Mouse (Mus musculus) CH12.LX (cell line): Measurements from ENCODE around the gene Pik3cg. TPM values are rescaled to one million over a fixed set of nuclear protein-coding genes. Genes with fewer than 3 reads are reported as not detected.

Source experiments
- DNase-seq: peaks from one replicate; pipeline ENCODE4 v3.0.0-alpha.2; 2013; ENCODE audit errors: extremely low read depth
- H3K27ac ChIP-seq: 2 replicates; pipeline ENCODE4 v1.5.1; 2012; ENCODE audit warnings: low read depth, mild to moderate bottlenecking, control low read depth, moderate library complexity; ENCODE audit not compliant: insufficient read depth
- H3K27me3 ChIP-seq: replicated peaks from 2 replicates; pipeline ENCODE3; 2012; ENCODE audit warnings: inconsistent platforms
- H3K36me3 ChIP-seq, 2 experiments: replicated peaks in 1 of 2; 2 replicates each; pipeline versions ENCODE3 to v1.6.1; 2012; ENCODE audit warnings: inconsistent platforms in 1 of 2, low read length in 1 of 2, mild to moderate bottlenecking in 1 of 2, mixed read lengths in 1 of 2, moderate library complexity in 1 of 2; ENCODE audit not compliant: control insufficient read depth in 1 of 2, insufficient read depth in 1 of 2
- H3K4me1 ChIP-seq, 2 experiments: 2 replicates each; pipeline ENCODE4 v1.6.1; 2012; ENCODE audit warnings: inconsistent platforms in 1 of 2, moderate library complexity in 1 of 2; ENCODE audit not compliant: insufficient read depth in 2 of 2, control insufficient read depth in 1 of 2
- H3K4me2 ChIP-seq: 2 replicates; pipeline ENCODE4 v1.6.1; 2012; ENCODE audit warnings: low read depth, mild to moderate bottlenecking, control low read depth; ENCODE audit not compliant: poor library complexity, insufficient read depth, severe bottlenecking
- H3K4me3 ChIP-seq, 3 experiments: fragments of 150-350 bp in 1 of 3; sonication (generic) in 1 of 3; replicated peaks in 1 of 3; 2 replicates each; pipeline versions ENCODE3 to v1.5.1; 2011 to 2012; ENCODE audit warnings: low read depth in 2 of 3, low read length in 2 of 3, mild to moderate bottlenecking in 2 of 3, moderate library complexity in 2 of 3, control low read depth in 1 of 3, improper control_type of control experiment in 1 of 3, inconsistent platforms in 1 of 3, mixed read lengths in 1 of 3; ENCODE audit not compliant: poor library complexity in 1 of 3
- H3K79me2 ChIP-seq: replicated peaks from 2 replicates; pipeline ENCODE4 v1.6.1; 2012; ENCODE audit warnings: mild to moderate bottlenecking, moderate library complexity; ENCODE audit not compliant: control insufficient read depth, poor library complexity, insufficient read depth, severe bottlenecking; ENCODE audit errors: extremely low read depth
- H3K9ac ChIP-seq: 2 replicates; pipeline ENCODE4 v1.6.1; 2012; ENCODE audit warnings: low read depth, mild to moderate bottlenecking, control low read depth, moderate library complexity; ENCODE audit not compliant: insufficient read depth
- H3K9me3 ChIP-seq: replicated peaks from 2 replicates; pipeline ENCODE3; 2012; ENCODE audit warnings: low read length, inconsistent platforms, mixed read lengths
- BHLHE40 ChIP-seq: IDR thresholded peaks from 2 replicates; pipeline ENCODE4 v1.6.1; 2011; ENCODE audit warnings: mild to moderate bottlenecking, low read depth, low read length, improper control_type of control experiment
- CHD2 ChIP-seq: IDR thresholded peaks from 2 replicates; pipeline ENCODE4 v1.6.1; 2011; ENCODE audit warnings: low read length, improper control_type of control experiment
- E2F4 ChIP-seq: IDR thresholded peaks from 2 replicates; pipeline ENCODE4 v1.6.1; 2011; ENCODE audit warnings: low read depth, low read length, improper control_type of control experiment; ENCODE audit not compliant: insufficient replicate concordance
- ELF1 ChIP-seq: IDR thresholded peaks from 2 replicates; pipeline ENCODE4 v1.6.1; 2014; ENCODE audit warnings: low read depth, mild to moderate bottlenecking, inconsistent platforms, low read length, improper control_type of control experiment
- EP300 ChIP-seq: IDR thresholded peaks from 2 replicates; pipeline ENCODE4 v1.6.1; 2011; ENCODE audit warnings: low read length, improper control_type of control experiment
- ETS1 ChIP-seq: conservative IDR thresholded peaks from 2 replicates; pipeline ENCODE4 v1.6.1; 2012; ENCODE audit warnings: low read depth, mild to moderate bottlenecking, inconsistent platforms, low read length, improper control_type of control experiment, moderate library complexity
- GABPA ChIP-seq: IDR thresholded peaks from 2 replicates; pipeline ENCODE4 v1.6.1; 2012; ENCODE audit warnings: low read depth, low read length, improper control_type of control experiment, inconsistent platforms; ENCODE audit not compliant: insufficient replicate concordance
- HCFC1 ChIP-seq: IDR thresholded peaks from 2 replicates; pipeline ENCODE4 v1.6.1; 2012; ENCODE audit warnings: low read depth, mild to moderate bottlenecking, inconsistent platforms, low read length, improper control_type of control experiment
- IRF4 ChIP-seq: IDR thresholded peaks from 2 replicates; pipeline ENCODE4 v1.6.1; 2014; ENCODE audit warnings: low read depth, mild to moderate bottlenecking, inconsistent platforms, low read length, improper control_type of control experiment
- JUND ChIP-seq: conservative IDR thresholded peaks from 2 replicates; pipeline ENCODE4 v1.6.1; 2011; ENCODE audit warnings: low read depth, low read length, improper control_type of control experiment
- KAT2A ChIP-seq: IDR thresholded peaks from 2 replicates; pipeline ENCODE4 v1.6.1; 2012; ENCODE audit warnings: low read length, improper control_type of control experiment, inconsistent platforms; ENCODE audit not compliant: insufficient replicate concordance
- MAFK ChIP-seq: IDR thresholded peaks from 2 replicates; pipeline ENCODE4 v1.6.1; 2011; ENCODE audit warnings: low read length, improper control_type of control experiment; ENCODE audit not compliant: insufficient replicate concordance
- MAX ChIP-seq: IDR thresholded peaks from 2 replicates; pipeline ENCODE4 v1.6.1; 2011; ENCODE audit warnings: low read length, improper control_type of control experiment
- MAZ ChIP-seq: IDR thresholded peaks from 2 replicates; pipeline ENCODE4 v1.6.1; 2012; ENCODE audit warnings: low read depth, mild to moderate bottlenecking, inconsistent platforms, low read length, improper control_type of control experiment, moderate library complexity
- MEF2A ChIP-seq: IDR thresholded peaks from 2 replicates; pipeline ENCODE4 v1.6.1; 2014; ENCODE audit warnings: low read depth, mild to moderate bottlenecking, inconsistent platforms, low read length, improper control_type of control experiment, borderline replicate concordance
- MXI1 ChIP-seq: IDR thresholded peaks from 2 replicates; pipeline ENCODE4 v1.6.1; 2011; ENCODE audit warnings: mild to moderate bottlenecking, low read depth, low read length, improper control_type of control experiment
- MYC ChIP-seq: IDR thresholded peaks from 2 replicates; pipeline ENCODE4 v1.6.1; 2011; ENCODE audit warnings: low read depth, mild to moderate bottlenecking, improper control_type of control experiment, low read length
- NELFE ChIP-seq: IDR thresholded peaks from 2 replicates; pipeline ENCODE4 v1.6.1; 2011; ENCODE audit warnings: low read depth, low read length, improper control_type of control experiment
- NRF1 ChIP-seq: IDR thresholded peaks from 2 replicates; pipeline ENCODE4 v1.6.1; 2014; ENCODE audit warnings: low read depth, mild to moderate bottlenecking, inconsistent platforms, low read length, improper control_type of control experiment, moderate library complexity
- PAX5 ChIP-seq: IDR thresholded peaks from 2 replicates; pipeline ENCODE4 v1.6.1; 2012; ENCODE audit warnings: low read length, inconsistent platforms, mixed read lengths
- POLR2A ChIP-seq: IDR thresholded peaks from 2 replicates; pipeline ENCODE4 v1.6.1; 2011; ENCODE audit warnings: low read depth, mild to moderate bottlenecking, improper control_type of control experiment, low read length
- POLR2AphosphoS2 ChIP-seq: IDR thresholded peaks from 2 replicates; pipeline ENCODE4 v1.6.1; 2011; ENCODE audit warnings: low read depth, low read length, improper control_type of control experiment
- RCOR1 ChIP-seq: conservative IDR thresholded peaks from 2 replicates; pipeline ENCODE4 v1.6.1; 2012; ENCODE audit warnings: low read depth, mild to moderate bottlenecking, inconsistent platforms, low read length, improper control_type of control experiment
- SMC3 ChIP-seq: IDR thresholded peaks from 2 replicates; pipeline ENCODE4 v1.6.1; 2011; ENCODE audit warnings: low read depth, low read length, improper control_type of control experiment
- TCF12 ChIP-seq: IDR thresholded peaks from 2 replicates; pipeline ENCODE4 v1.6.1; 2014; ENCODE audit warnings: low read depth, mild to moderate bottlenecking, inconsistent platforms, low read length, improper control_type of control experiment
- UBTF ChIP-seq: IDR thresholded peaks from 2 replicates; pipeline ENCODE4 v1.6.1; 2012; ENCODE audit warnings: low read depth, mild to moderate bottlenecking, inconsistent platforms, low read length, improper control_type of control experiment, moderate library complexity
- USF1 ChIP-seq: IDR thresholded peaks from 2 replicates; pipeline ENCODE4 v1.6.1; 2014; ENCODE audit warnings: low read depth, mild to moderate bottlenecking, inconsistent platforms, low read length, improper control_type of control experiment
- USF2 ChIP-seq: conservative IDR thresholded peaks from 2 replicates; pipeline ENCODE4 v1.6.1; 2011; ENCODE audit warnings: low read depth, low read length, improper control_type of control experiment
- ZC3H11A ChIP-seq: IDR thresholded peaks from 2 replicates; pipeline ENCODE4 v1.6.1; 2012; ENCODE audit warnings: low read depth, mild to moderate bottlenecking, inconsistent platforms, low read length, improper control_type of control experiment
- ZKSCAN1 ChIP-seq: IDR thresholded peaks from 2 replicates; pipeline ENCODE4 v1.6.1; 2012; ENCODE audit warnings: low read depth, inconsistent platforms, low read length, improper control_type of control experiment, borderline replicate concordance
- ZNF384 ChIP-seq: IDR thresholded peaks from 2 replicates; pipeline ENCODE4 v1.6.1; 2012; ENCODE audit warnings: low read depth, low read length, improper control_type of control experiment, inconsistent platforms
- dilution Hi-C: fragments of 300-500 bp; cut with MboI; formaldehyde crosslinking; loops from 2 replicates; pipeline ENCODE4 v1.14.3; 2020; ENCODE audit warnings: low sequenced_read_pairs; ENCODE audit not compliant: extremely low pct_unique_long_range_greater_than_20kb, extremely low pct_ligation_motif_present
- in situ Hi-C: fragments of 300-500 bp; cut with MboI; formaldehyde crosslinking; loops from 3 replicates; pipeline ENCODE4 v1.14.3; 2019; ENCODE audit warnings: low sequenced_read_pairs, low pct_ligation_motif_present, low pct_unique_long_range_greater_than_20kb, mixed read lengths
- polyA plus RNA-seq: library from polyadenylated mRNA; unstranded; fragments of >175 nt; gene quantifications from 2 replicates; pipeline ENCODE4 v1.2.1, GENCODE M21; 2012; ENCODE audit warnings: low read depth; ENCODE audit not compliant: insufficient read length
- total RNA-seq, 2 experiments: library from RNA; depleted of rRNA; stranded (reverse); fragments of 300-350 nt in 1 of 2; fragments of >200 nt in 1 of 2; gene quantifications; 2 replicates each; pipeline ENCODE4 v1.2.3; 2012 to 2014

Gene Pik3cg
- total and polyA plus RNA-seq, 3 experiments = 35.4 to 40.6 (median 35.8) TPM

DNA sequence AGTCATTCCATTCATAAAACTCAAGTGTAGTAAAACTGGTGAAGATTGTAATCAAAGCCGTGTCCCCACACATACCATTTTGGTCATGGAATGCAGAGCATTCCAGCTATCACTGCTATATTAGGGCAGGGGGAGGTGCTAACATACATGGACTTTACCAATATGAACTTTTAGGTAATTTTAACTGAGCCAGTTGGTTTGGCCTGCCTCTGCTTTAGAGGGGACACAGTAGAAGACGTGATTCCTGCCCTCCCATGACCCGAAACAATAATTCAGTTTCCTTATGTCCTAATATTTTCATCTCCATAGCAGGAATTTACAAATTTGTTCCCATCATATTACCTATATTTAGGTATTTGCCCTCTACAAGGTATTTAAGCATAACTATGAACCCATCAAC is 1.3 kb downstream of the Pik3cg start:
- Histone ChIP-seq H3K27ac (peak overlapping the region; percentile 39; the same call in 1 of the 2 replicates), H3K9me3 (peaks cover 11% of the 10 kb centered on the region), H3K27me3 (no peaks in the 10 kb centered on the region), H3K36me3 (peaks cover 20 to 22% of the 10 kb centered on the region in 2 experiments), H3K4me2 (peak overlapping the region; percentile 80), H3K9ac (peak overlapping the region; percentile 63), H3K4me1 (peaks cover 27 to 81% of the 10 kb centered on the region in 2 experiments)
- dilution Hi-C loops = no loop called here
- DNase-seq = no peak
- in situ Hi-C loops = no loop called here
- TF ChIP-seq MAZ = no peak
- TF ChIP-seq NELFE = no peak
- no peak for TF ChIP-seq BHLHE40
- no peak for TF ChIP-seq ZC3H11A
- no peak for TF ChIP-seq ZKSCAN1
- no peak for TF ChIP-seq POLR2A
- TF ChIP-seq JUND = no peak
- no peak for TF ChIP-seq PAX5
- TF ChIP-seq E2F4 = no peak
- TF ChIP-seq RCOR1 = no peak
- TF ChIP-seq KAT2A = no peak
- TF ChIP-seq TCF12 = no peak
- TF ChIP-seq, all 38 proteins: peak for 0
- Histone ChIP-seq H3K79me2 (peaks cover 31% of the 10 kb centered on the region), H3K4me3 (peak overlapping the region; percentile 60 to 64 (median 63))

GRCm38 (mm10) chr12:32203695-32204094 is 4.8 kb downstream of the Pik3cg start:
- Histone ChIP-seq H3K4me2 (peak overlapping the region; percentile 91), H3K4me3 (peak overlapping the region in 1 of 3 experiments; percentile 26), H3K27me3 (no peaks in the 10 kb centered on the region), H3K4me1 (peaks cover 15 to 76% of the 10 kb centered on the region in 2 experiments), H3K27ac (peak overlapping the region; percentile 85), H3K79me2 (peaks cover 37% of the 10 kb centered on the region), H3K36me3 (peaks cover 20 to 27% of the 10 kb centered on the region in 2 experiments), H3K9me3 (peaks cover 11% of the 10 kb centered on the region), H3K9ac (peak overlapping the region; percentile 58)
- dilution Hi-C loops (no loop called here), in situ Hi-C loops (no loop called here)
- peak; percentile 90 for DNase-seq
- TF ChIP-seq MAZ (peak; percentile 78), SMC3 (peak; percentile 42), GABPA (no peak), UBTF (no peak), MYC (peak; percentile 92), USF2 (no peak), ELF1 (peak; percentile 71), TCF12 (peak; percentile 95), HCFC1 (peak; percentile 36; the same call in 1 of the 2 replicates), ETS1 (peak; percentile 99), JUND (peak; percentile 99), EP300 (peak; percentile 98), RCOR1 (peak; percentile 95), CHD2 (peak; percentile 92), MAFK (peak; percentile 88), IRF4 (peak; percentile 99), POLR2A (peak; percentile 40; the same call in 1 of the 2 replicates), NELFE (no peak), NRF1 (no peak), E2F4 (peak; percentile 65; the same call in 1 of the 2 replicates), USF1 (no peak), MAX (peak; percentile 52), ZC3H11A (no peak), BHLHE40 (peak; percentile 95), ZNF384 (peak; percentile 99), PAX5 (no peak), MEF2A (peak; percentile 96), MXI1 (peak; percentile 63; the same call in 1 of the 2 replicates), POLR2AphosphoS2 (no peak)
